Mouse (Mus musculus) gastrocnemius, adult 2 months (tissue): ENCODE data around the gene Snx3. TPM values are rescaled to one million over a fixed set of nuclear protein-coding genes. Genes with fewer than 3 reads are reported as not detected.

Source experiments
- DNase-seq: peaks from one replicate; pipeline ENCODE4 v3.0.0; 2022
- H3K27ac ChIP-seq: fragments of 200-600 bp; 2 replicates; pipeline ENCODE4 v1.8.1; 2022; ENCODE audit warnings: mild to moderate bottlenecking
- H3K4me3 ChIP-seq: fragments of 200-600 bp; 2 replicates; pipeline ENCODE4 v1.8.1; 2022; ENCODE audit warnings: mild to moderate bottlenecking, moderate library complexity
- CTCF ChIP-seq: fragments of 200-600 bp; IDR thresholded peaks from 2 replicates; pipeline ENCODE4 v1.8.1; 2022; ENCODE audit warnings: antibody characterized with exemption, mild to moderate bottlenecking, moderate library complexity
- intact Hi-C: fragments of 180-260 bp; cut with DNase I; formaldehyde crosslinking; loops from one replicate; pipeline ENCODE4 v1.15.1; 2025
- total RNA-seq, 2 experiments: library from RNA; stranded (reverse); gene quantifications; 2 replicates each; pipeline ENCODE4 v1.2.3; 2021

Snx3 gene
- total RNA-seq, 2 experiments from 2014 or later = 165 to 166 TPM

- H3K27ac ChIP-seq = no peak overlapping the region
- no peak overlapping the region for H3K4me3 ChIP-seq
- DNase-seq = no peak
- intact Hi-C loops = no loop called here
- no peak for TF ChIP-seq CTCF
Observed at GRCm38 (mm10) chr10:42480719-42481118, 21.1 kb upstream of the Snx3 start.

DNA sequence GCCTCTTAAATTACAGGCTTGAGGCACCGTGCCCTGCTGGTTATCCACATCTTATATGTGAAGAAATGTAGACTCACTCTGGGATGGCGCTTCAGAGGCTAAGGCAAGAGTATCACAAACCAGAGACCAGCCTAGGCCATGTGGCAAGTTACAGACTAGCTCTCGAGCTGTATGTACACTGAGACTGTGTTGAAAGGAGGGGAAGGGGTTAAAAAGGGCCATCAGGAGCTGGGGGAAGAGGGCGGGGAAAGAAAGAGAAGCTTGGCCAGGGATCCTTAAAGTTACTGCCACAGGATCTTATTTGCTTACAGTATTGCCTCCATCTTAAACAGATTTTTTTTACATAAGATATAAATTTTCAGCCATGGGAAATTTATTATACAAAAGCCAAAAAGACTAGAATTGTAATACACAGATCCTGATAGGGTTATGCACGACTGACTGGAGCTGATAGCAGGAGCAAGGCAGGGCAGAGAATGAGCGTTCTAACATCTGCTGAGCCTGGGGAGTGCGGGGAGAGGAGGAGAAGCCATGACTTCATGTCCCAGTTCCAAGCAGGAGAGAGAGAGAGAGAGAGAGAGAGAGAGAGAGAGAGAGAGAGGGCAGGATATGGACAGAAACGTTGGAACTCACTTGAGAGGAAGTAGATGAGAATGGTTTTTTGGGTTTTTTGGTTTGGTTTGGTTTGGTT lies 13.1 kb upstream of the Snx3 start:
- intact Hi-C loops = no loop called here
- Histone ChIP-seq H3K4me3 (no peak overlapping the region), H3K27ac (no peak overlapping the region)
- TF ChIP-seq CTCF = no peak
- no peak for DNase-seq

- Histone ChIP-seq H3K4me3 (no peak overlapping the region), H3K27ac (no peak overlapping the region)
- TF ChIP-seq CTCF = no peak
- no peak for DNase-seq
- intact Hi-C loops = no loop called here
Observed at GRCm38 (mm10) chr10:42491158-42491557, 10.7 kb upstream of the Snx3 start.

- Histone ChIP-seq H3K4me3 (no peak overlapping the region), H3K27ac (no peak overlapping the region)
- DNase-seq = no peak
- intact Hi-C loops = no loop called here
- no peak for TF ChIP-seq CTCF
Observed at GRCm38 (mm10) chr10:42492027-42492771, 9.6 kb upstream of the Snx3 start.

GRCm38 (mm10) chr10:42493000-42493399 lies 8.8 kb upstream of the Snx3 start:
- Histone ChIP-seq H3K4me3 (no peak overlapping the region), H3K27ac (no peak overlapping the region)
- TF ChIP-seq CTCF = no peak
- DNase-seq = no peak
- intact Hi-C loops = no loop called here

- no peak for DNase-seq
- Histone ChIP-seq H3K4me3 (no peak overlapping the region), H3K27ac (peak overlapping the region; percentile 98)
- intact Hi-C loops = loop anchor here (1.0 kb wide), 1 partner anchor 22 kb away; the partner anchor contains the start of gene Afg1l
- TF ChIP-seq CTCF = no peak
Observed at GRCm38 (mm10) chr10:42500611-42501010, 1.2 kb upstream of the Snx3 start.

GRCm38 (mm10) chr10:42501161-42501560 lies 669 bp upstream of the Snx3 start:
- Histone ChIP-seq H3K27ac (peak overlapping the region; percentile 98), H3K4me3 (peak overlapping the region; percentile 80)
- intact Hi-C loops = loop anchor here (1.0 kb wide), 1 partner anchor 23 kb away; the partner anchor contains the start of gene Afg1l
- DNase-seq = no peak
- TF ChIP-seq CTCF = no peak

DNA sequence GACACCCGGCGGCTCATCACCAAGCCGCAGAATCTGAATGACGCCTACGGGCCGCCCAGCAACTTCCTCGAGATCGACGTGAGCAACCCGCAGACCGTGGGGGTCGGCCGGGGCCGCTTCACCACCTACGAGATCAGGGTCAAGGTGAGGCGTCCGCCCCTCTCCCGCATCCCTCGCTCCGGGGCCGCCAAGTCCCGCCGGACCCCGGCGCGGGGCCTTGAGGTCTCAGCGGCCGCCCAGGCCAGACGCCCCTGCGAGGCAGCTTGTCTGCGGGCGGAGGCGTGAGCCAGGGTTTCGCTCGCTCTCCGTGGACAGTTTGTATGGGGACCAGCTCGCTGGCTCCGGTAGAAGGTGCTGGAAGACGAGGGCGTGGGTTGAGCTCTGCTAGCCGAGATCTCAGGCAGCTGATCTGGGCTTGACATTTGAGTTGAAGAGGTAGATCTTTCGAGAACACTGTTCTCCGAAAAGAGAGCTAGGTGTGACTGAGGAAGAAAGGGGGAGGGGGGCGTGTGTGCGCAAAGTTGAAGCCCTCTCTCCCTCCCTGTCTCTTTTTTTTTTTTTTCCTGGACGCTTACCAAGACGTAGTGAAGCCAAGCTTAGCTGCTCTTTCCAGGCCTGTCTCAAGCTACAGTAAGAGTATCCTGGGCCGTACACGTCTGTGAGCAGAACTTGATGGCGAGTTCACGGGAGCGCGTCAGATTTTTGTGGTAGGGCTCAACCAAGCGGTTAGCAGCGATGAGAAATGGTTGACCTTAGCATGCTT lies 700 bp downstream of the Snx3 start:
- intact Hi-C loops = no loop called here
- peak; percentile 75 for DNase-seq
- peak overlapping the region; percentile 80 for H3K4me3 ChIP-seq
- H3K27ac ChIP-seq = peak overlapping the region; percentile 98
- TF ChIP-seq CTCF = no peak

- peak overlapping the region; percentile 98 for H3K27ac ChIP-seq
- DNase-seq = no peak
- no peak for TF ChIP-seq CTCF
- intact Hi-C loops = no loop called here
- peak overlapping the region; percentile 80 for H3K4me3 ChIP-seq
Observed at GRCm38 (mm10) chr10:42504096-42504710, 2.4 kb downstream of the Snx3 start.

GRCm38 (mm10) chr10:42510141-42510540 lies 8.3 kb downstream of the Snx3 start:
- intact Hi-C loops = no loop called here
- DNase-seq = no peak
- H3K4me3 ChIP-seq = no peak overlapping the region
- no peak overlapping the region for H3K27ac ChIP-seq
- 0 out of 2 replicates have a peak, but pooled peaks have one; percentile 17 for TF ChIP-seq CTCF

GRCm38 (mm10) chr10:42511184-42512135 lies 9.6 kb downstream of the Snx3 start:
- no peak overlapping the region for H3K27ac ChIP-seq
- H3K4me3 ChIP-seq = no peak overlapping the region
- no peak for TF ChIP-seq CTCF
- no peak for DNase-seq
- intact Hi-C loops = no loop called here

DNA sequence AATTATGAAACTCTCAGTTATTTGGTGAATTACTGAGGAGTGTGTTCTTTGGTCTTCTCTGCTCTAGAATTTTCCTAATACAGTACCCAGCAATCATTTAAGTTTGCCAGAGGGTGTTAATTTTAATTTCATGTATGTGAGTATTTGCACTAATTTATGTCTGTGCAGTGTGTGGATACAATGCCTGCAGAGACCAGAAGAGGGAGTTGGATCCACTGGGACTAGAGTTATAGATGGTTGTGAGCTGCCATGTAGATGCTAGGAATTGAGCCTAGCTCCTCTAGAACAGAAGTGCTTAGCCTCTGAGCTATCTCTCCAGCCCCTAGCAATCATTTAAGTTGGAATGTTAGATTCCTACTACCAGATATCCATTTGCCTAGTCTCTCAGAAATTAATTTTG lies 12.3 kb downstream of the Snx3 start:
- Histone ChIP-seq H3K27ac (no peak overlapping the region), H3K4me3 (no peak overlapping the region)
- no peak for DNase-seq
- no peak for TF ChIP-seq CTCF
- intact Hi-C loops = no loop called here
